Mouse (Mus musculus): ENCODE results near the gene Dnase1l2. TPM values are rescaled to one million over a fixed set of nuclear protein-coding genes. Genes with fewer than 3 reads are reported as not detected.
A peak's percentile ranks its signal among the peaks of the same experiment; 100 is the strongest.
"Not testable (repeated sequence)": the region's sequence is repeated elsewhere in the genome, so short reads cannot be mapped to it uniquely, and the experiment has no call there.

The Dnase1l2 gene
- total RNA-seq, 2 experiments from 2014 or later = 6.9 to 7.5 TPM

DNA sequence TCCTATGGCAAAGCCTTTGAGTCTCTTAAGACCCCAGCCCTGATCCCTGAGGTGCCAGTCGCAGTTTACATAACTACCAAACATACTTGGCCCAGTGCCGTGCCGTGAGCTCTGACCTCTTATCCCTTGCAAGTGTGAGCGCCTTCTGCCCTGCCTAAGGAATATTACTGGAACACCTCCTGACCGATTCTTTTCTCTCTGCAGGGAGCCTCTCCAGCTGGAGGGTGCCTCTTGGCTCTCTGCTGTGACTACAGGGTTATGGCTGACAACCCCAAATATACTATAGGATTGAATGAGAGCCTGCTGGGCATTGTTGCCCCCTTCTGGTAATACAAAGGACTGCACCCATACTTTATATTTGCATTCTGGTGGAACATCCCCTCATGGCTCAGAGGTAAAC is 5.9 kb downstream of the Dnase1l2 start:
- DNase-seq (ENCODE audit: low spot score in 2 of 2) = peak in 1 of 2 experiments; percentile 32

DNA sequence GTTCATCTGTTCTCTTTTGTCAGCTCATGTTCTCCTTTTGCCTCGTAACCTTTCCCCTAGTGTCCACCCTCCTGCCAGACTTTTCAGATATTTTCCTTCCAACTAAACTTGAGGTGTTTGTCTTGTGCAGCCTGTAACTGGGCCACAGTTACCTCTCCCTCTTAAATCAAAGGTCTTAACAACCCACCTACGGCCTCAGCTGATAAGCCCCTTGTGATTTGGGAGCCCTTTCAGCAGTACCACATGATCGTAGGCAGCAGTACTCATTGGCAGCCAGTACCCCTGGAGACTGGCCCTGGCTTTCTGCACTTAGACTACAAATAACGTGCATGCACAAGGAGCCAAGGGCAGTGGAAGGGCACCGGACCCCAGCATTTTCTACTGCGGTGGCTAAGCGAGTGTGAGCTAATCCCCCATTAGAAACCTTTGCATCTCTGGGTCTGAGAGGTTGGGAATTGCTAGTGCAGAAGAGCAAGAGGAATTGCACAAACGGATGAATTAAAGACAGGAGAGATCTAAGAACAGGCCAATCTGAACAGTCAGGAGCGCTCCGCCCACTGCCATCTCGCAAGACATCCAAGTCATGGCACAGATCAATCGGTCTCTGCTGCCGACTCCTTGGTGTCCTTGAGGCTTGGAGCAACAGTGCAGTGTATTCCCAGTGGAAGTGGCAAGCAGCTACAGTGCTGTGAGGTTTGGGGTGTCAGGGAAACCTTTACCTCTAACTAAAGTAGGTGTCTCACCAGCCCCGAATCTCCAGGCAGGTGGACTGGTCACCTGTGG is 13.5 kb downstream of the Dnase1l2 start:
- peak in 1 of 2 experiments; percentile 39 for DNase-seq (ENCODE audit: low spot score in 2 of 2)

DNA sequence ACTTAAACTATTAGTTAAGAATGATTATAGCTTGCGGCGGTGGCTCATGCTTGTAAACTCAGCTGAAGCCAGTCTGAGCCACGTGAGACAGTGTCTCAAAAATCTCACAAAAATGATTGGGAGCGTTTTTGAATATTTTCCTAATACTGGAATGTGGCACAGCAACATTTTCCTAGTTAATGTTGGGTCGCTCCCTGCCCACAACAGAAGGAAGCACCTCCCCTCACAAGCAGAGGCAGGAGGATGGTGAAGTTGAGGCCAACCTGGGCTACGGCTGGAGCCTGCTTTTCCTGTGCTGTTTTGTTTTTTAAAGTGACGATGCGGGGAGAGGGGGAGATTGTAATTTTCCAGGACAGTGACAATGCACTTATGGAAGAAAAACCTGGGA is 15.7 kb downstream of the Dnase1l2 start:
- DNase-seq (ENCODE audit: low spot score in 2 of 2) = no peak

DNA sequence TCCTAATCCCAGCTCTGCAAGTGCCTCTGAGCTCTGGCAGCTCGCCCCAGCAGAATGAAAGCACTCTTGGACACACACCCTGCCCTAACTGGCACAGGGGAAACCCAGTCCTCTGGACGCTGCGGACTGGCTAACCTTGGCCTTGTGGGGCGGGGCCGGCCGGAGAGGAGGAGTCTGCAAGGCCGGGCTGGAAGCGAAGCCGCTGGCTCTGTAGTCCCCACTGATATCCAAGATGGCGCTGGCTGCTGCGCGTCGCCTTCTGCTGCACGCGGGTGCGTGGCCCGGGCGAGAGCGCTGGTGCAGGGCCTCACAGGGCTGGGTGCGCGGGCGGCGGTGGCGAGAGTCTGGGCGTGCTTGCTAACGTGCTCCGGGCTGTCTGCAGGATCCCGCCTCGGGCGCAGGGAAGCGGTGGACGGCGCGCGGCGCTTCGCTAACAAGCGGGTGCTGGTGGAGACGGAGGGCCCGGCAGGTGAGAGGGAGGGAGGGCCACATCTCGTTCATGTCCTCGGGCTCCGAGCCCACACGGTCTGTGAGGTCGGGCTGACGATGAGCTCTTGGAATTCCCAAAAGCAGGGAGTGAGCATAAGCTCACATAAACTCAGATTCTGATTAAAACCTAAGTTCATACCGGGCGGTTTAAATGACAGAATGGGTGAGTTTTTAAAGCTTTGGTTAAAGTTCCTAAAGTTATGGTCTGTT is 16.3 kb downstream of the Dnase1l2 start, which contains the start of gene Eci1:
Gene Eci1 (plus strand): TSS at position 171 of the 699 bp plus-strand sequence.
- peak; percentile 87 to 92 for DNase-seq (ENCODE audit: low spot score in 2 of 2)

DNA sequence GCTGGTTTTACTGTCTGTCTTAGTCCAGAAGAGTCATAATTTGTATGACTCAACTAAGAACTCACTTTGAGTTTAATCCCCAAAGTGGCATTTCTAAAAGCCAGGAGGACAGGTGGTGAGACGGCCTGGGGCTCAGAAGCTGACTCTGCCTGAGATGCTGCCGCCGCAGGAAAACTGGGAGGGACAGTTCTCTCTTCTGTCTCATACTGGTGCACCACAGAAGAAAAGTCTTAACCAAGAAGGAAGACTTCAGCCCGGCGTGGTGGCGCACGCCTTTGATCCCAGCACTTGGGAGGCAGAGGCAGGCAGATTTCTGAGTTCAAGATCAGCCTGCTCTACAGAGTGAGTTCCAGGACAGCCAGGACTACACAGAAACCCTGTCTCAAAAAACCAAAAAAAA is 17.0 kb downstream of the Dnase1l2 start:
- no peak for DNase-seq (ENCODE audit: low spot score in 2 of 2)

DNA sequence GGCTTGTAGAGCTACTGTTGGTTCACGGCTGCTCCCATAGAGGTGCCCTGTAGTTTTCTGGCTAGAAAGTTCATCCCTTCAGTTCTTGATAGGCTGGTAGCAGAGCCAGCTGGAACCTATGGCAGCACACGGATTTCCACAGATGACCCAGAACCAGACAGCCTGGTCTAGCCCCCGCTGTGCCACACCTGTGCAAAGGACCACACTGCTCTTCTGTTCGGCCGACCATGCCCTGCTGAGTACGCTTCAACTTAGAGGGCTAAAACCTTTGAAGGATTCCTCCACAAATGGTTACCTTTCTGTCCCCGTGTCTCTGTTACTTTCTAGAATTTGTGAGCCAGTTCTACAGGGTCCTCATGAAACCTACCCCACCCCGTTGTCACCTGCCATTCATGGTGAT is 17.6 kb downstream of the Dnase1l2 start:
- DNase-seq (ENCODE audit: low spot score in 2 of 2) = not testable (repeated sequence)

DNA sequence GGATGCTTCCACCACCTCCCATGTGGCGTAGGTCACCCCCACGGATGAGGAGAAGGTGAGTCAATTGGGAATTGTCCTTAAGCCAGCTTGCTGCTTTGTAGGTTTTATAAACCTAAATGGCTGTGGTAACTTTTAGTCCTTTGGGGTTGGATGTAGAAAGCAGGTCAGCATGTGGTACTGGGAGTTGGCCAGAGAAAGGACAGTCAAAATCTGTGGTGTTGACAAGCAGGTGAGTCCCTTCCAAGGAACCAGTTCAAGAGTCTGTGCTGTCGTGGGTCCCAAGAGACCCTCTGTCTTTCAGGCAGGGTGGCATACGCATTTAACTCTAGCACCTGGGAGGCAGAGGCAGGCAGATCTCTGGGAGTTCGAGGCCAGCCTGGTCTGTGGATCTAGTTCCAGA is 18.4 kb downstream of the Dnase1l2 start:
- no peak for DNase-seq (ENCODE audit: low spot score in 2 of 2)

DNA sequence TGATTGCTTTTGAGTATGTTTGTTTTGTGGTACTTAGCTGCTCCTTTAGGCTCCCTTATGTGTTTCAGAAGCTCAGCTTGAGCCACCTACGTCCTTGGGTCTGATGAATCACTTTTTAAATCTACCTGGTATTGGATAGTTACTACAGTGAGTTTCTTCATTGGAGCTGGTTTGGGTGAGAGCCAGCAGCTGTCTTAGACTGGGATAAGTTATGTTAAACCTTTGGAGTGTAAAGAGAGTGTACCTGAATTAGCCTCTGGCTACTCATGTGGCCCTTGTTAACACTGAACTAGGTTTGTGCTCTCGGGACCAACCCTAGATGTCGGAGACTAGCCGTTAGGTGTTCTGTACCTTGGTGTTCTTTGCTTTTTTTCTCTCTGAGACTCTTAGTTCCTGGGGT is 19.8 kb downstream of the Dnase1l2 start:
- DNase-seq (ENCODE audit: low spot score in 2 of 2) = no peak

DNA sequence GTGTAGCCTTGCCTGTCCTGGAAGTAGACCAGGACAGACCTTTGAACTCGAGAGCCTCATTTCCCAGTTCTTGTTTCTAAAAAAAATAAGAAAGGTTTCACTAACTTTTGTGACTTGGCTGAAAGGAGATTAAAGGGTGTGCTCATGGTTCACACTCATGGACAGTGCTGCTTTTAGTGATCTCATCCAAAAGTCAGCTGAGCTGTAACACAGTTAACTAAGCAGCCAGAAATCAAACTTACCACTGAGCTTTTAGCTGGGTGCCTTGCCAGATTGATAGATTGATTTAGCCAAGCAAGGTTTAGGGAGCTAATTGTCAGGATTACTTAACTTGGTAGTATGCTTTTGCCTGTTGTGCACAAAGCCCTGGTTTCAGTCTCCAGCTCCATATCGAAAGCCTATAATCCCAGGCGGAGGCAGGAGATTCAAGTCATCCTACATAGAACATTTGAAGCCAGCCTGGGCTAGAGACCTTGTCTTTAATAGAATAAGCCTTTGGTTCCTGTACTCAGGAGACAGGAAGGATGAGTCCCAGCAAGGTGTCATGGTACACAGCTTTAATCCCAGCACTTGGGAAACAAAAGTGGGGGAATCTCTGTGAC is 26.8 kb downstream of the Dnase1l2 start:
- DNase-seq (ENCODE audit: low spot score in 2 of 2) = no peak

DNA sequence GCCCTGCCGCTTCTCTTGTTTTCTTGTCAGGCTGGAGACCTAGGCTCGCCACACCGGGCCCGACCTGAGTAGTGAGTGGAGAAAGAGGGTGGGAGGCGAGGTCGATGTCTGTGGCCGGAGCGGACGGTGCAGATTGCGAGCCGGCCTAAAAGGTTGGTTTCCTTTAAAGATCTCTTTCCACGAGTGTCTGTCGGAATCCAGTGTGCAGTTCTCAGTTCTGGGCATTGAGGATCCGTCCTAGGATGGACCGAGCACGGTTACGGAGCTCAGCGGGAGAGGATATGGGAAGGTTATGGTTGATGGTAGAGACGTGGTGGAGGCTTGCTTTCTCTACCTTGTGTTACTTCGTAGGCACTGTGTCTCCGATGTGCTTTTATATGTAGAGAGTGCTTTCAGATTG is 27.9 kb downstream of the Dnase1l2 start:
- no peak for DNase-seq (ENCODE audit: low spot score in 2 of 2)

DNA sequence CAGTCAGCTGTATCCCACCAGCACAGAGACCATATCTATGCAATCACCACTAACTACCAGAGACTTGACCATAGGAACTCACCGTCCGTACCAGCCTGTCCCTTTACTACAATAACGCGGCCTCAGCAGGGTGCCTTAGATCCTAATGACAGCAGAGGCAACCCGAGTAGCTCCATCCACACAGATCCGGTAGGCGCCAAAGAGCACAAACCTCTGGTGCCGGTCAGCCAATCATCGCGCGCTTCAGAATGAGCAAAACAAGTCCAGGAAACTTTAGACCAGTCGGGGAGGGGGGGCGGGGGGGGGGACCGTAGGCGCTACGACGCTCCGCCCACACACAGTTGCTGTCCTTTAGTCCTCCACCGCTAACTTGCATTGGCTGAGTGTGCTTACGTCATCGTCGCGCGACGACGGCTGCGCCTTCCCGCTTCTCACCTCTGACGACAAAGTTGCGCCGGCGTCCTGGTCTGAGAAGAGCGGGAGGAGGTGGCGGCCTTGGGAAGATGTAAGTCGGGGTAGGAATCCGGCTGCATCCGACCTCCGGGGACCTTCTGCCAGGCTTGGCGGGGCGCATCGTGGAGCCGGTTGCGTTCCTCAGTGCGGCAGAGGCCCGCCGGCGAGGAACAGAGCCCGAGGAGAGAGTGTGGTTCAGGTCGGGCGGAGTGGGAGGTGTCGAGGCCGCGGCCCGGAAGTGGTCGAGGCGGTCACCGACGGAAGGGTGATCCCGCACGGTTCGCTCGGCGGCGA is 28.5 kb downstream of the Dnase1l2 start, which contains the start of gene Rnps1:
Gene Rnps1 (plus strand): TSS at position 336 of the 747 bp plus-strand sequence.
- peak; percentile 91 to 92 for DNase-seq (ENCODE audit: low spot score in 2 of 2)

DNA sequence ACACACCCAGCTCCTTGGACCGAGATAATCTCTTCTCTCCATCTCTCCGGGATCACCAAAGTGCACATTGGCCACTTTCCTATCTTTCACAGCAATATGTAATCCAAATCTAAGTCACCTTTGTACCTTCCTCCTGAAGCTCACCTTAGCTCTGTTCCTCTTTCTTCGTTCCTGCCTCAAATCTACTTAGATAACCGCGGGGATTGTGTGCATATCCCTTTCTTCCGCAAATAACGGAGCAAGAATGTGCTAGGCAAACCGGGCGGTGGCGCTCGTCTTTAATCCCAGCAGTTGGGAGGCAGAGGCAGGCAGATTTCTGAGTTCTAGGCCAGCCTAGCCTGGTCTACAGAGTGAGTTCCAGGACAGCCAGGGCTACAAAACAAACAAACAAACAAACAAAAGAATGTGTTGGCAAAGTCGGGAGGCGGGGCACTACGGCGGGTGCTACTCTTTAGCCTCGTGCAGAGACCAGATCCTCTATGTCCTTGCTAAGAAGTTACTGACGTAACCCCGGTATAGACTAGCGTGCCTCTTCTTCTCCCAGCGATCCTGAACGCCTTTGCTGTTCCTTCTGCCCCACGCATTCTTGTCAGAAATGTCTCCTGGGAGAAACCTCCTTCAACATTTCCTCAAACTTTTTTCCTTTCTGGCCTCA is 29.2 kb downstream of the Dnase1l2 start:
- DNase-seq (ENCODE audit: low spot score in 2 of 2) = no peak

DNA sequence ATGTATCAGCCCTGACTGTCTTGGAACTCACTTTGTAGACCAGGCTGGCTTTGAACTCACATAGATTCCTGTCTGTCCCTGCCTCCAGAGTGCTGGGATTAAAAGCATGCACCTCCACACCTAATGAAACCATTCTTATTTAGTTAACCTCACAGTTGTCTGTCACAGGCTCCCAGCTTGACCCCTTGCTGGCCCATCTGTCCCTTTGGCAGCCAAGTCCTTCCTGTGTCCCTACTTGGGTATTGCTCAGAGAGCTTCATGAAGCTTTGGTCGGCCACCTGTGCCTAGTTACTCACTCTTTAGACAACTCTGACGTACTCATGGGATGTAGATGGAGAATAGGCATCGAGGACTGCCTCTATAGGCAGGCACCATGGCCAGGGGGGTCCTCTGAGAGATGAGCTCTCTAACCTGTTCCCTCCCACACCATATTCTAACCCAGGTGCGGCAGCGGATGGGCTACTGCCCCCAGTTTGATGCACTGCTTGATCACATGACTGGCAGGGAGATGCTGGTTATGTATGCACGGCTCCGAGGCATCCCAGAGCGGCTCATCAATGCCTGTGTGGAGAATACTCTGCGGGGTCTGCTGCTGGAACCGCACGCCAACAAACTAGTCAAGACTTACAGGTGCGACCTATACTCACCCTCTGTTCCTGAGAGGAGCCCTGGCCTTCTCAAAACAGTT is 35.6 kb downstream of the Dnase1l2 start:
- no peak for DNase-seq (ENCODE audit: low spot score in 2 of 2)

DNA sequence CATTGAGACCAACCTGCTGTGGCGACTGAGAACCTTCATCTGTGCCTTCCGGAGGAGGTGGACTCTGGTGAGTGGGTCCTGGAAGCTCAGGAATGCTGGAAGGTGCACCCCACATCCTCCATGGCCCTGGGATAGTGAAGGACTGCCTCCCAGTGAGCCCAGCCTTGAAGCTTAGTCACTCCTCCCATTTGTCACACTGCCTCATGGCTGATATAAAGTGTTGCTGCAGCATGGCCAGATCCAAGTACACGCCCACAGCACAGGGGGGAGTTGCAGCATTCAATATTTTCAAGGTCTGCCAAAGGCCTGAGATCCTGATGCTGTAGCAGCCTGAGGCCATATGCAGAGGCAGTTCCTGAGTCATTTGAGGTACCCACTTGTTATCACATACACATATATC is 40.5 kb downstream of the Dnase1l2 start:
- no peak for DNase-seq (ENCODE audit: low spot score in 2 of 2)

DNA sequence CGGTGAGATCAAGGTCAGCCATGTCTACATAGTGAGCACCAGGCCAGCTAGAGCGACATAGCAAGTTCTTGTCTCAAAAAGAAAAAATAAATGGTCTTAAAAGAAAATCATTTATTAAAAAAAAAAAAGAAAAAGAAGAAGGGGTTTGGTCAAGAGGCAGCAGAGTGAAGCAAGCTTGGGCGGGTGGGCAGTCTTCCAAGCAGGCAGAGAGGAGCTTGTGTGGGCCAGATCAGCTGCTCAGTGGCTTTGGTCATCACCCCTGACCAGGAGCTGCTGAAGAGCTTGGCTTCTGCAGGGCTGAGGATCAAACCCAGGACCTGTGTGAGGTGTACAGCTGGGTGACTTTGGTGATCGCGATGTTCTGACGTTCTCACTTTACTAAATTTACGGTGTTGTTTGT is 48.4 kb downstream of the Dnase1l2 start:
- DNase-seq (ENCODE audit: low spot score in 2 of 2) = no peak

DNA sequence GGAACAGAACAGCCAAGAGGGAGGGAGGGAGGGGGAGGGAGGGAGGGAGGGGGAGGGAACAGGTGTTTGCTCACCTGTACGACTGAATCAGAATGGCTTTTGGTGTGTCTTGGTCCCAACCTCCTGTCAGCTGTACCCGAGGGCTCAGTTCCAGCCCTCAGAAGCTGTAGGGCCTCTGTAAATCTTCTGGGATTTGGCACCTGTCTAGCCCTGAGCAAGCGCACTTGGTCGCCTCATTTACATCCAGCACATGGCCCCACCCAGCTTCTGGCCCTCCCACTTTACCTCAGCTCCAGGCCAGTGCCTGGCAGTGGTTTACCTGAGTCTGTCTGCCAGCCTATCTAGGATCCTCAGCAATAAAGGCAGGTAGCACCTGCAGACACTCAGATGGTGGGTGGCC is 49.4 kb downstream of the Dnase1l2 start:
- no peak for DNase-seq (ENCODE audit: low spot score in 2 of 2)

DNA sequence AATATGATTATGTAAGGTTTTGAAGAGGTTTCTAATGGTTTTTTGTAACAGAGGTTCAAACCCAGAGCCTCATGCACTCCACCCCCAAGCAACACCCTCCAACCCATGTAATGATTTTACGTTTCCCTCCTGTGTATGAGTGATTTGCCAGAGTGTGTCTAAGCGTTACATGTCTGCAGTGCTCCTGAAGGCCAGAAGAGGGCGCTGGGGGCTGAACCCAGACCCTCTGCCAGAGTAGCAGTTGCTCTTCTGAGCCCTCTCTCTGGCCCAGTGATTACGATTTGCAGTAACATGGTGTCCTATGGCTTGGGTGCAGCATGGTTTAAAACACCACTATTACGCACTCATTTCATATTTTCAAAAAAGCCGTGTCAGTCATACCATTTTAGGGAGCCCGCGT is 51.8 kb downstream of the Dnase1l2 start:
- DNase-seq (ENCODE audit: low spot score in 2 of 2) = peak in 1 of 2 experiments; percentile 33
